Mouse (Mus musculus): ENCODE data around the gene Inafm1.

- TF ChIP-seq MAFK (IDR thresholded peaks at IDR 0.05; ENCODE audit: borderline replicate concordance, low read depth, low read length) (no peak), ZC3H11A (IDR thresholded peaks at IDR 0.05; ENCODE audit: low read depth, low read length) (no peak), ETS1 (IDR thresholded peaks at IDR 0.05; ENCODE audit: low read depth, low read length) (peak; percentile 63), HCFC1 (IDR thresholded peaks at IDR 0.05; ENCODE audit: low read depth, low read length) (peak; percentile 27; the same call in 1 of the 2 replicates), KAT2A (conservative IDR thresholded peaks at IDR 0.05; ENCODE audit: low read depth, low read length) (no peak), POLR2A (IDR thresholded peaks at IDR 0.05; ENCODE audit: control insufficient read depth in 1 of 2, insufficient read depth in 1 of 2, low read depth in 1 of 2, low read length in 2 of 2, poor library complexity in 1 of 2) (no peak), GATA1 (IDR thresholded peaks at IDR 0.05; ENCODE audit: low read depth, low read length) (no peak), CTCF (IDR thresholded peaks at IDR 0.05 in 2 of 3, conservative IDR thresholded peaks at IDR 0.05 in 1 of 3; ENCODE audit: control insufficient read depth in 1 of 3, insufficient read depth in 1 of 3, low read depth in 2 of 3, low read length in 3 of 3, poor library complexity in 1 of 3, severe bottlenecking in 1 of 3) (peak; percentile 62 to 89 (median 73); a peak in 5 of 6 replicates), POLR2AphosphoS2 (IDR thresholded peaks at IDR 0.05; ENCODE audit: low read length) (no peak), SIN3A (IDR thresholded peaks at IDR 0.05; ENCODE audit: low read length) (peak; percentile 97), E2F4 (IDR thresholded peaks at IDR 0.05; ENCODE audit: borderline replicate concordance, low read depth, low read length) (no peak), MAX (IDR thresholded peaks at IDR 0.05; ENCODE audit: low read length) (peak; percentile 80)
Measured at GRCm38 (mm10) chr7:16310020-16310520, 36.7 kb upstream of the Inafm1 start.

Measured in MEL (cell line).